Mouse (Mus musculus) cerebellum, postnatal 14 days (tissue): Measurements from ENCODE around the gene Use1.

Experiments
- DNase-seq, 2 experiments: peaks; one replicate each; pipeline ENCODE4 v3.0.0; 2021; ENCODE audit warnings: mixed read lengths in 2 of 2

Use1 gene

DNA sequence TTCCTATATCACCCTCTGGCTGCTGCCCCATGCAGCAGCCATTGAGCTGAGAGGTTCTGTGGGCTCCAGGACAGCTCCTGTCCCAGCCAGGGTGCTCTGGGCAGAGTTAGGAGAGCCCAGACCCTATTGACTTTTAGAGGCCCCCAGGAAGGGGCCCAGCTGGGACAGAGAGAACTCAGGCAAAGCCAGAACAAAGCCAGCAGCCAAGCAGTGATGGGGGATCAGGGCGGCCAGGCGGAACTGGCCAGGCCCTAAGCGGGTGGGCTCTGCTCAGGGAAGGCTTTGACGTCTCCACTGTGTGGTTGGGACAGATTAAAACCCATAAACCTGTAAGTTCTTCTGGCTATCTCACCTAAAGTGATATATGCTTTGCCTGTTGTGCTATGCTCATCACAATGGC, 12.4 kb downstream of the Use1 start:
- no peak for DNase-seq

DNA sequence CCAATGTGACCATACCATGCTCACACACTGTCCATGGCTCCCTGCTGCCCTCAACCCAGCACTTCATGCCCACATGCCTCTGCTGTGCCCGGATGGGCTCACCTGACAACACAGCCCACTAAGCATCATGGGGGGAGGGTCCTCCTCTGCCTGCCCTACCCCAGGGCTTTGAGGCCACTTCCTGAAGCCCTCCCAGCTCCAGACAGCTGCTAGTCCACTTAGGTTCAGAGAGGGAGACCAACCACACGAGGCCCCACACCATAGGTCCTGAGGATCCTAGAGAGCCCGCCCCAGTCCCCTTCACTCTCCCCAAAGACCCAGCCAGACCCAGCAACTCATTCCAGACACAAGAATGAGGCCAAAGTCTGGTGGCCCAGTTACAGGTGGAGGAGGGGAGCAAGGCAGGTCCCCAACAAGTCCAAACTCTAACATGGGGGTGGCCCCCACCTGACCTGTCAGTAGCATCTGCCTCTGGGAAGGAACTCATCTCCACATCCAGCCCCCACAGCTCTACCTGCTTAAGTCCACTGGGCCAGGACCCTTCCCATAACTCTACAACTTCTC, 12.9 kb downstream of the Use1 start:
- DNase-seq = no peak

DNA sequence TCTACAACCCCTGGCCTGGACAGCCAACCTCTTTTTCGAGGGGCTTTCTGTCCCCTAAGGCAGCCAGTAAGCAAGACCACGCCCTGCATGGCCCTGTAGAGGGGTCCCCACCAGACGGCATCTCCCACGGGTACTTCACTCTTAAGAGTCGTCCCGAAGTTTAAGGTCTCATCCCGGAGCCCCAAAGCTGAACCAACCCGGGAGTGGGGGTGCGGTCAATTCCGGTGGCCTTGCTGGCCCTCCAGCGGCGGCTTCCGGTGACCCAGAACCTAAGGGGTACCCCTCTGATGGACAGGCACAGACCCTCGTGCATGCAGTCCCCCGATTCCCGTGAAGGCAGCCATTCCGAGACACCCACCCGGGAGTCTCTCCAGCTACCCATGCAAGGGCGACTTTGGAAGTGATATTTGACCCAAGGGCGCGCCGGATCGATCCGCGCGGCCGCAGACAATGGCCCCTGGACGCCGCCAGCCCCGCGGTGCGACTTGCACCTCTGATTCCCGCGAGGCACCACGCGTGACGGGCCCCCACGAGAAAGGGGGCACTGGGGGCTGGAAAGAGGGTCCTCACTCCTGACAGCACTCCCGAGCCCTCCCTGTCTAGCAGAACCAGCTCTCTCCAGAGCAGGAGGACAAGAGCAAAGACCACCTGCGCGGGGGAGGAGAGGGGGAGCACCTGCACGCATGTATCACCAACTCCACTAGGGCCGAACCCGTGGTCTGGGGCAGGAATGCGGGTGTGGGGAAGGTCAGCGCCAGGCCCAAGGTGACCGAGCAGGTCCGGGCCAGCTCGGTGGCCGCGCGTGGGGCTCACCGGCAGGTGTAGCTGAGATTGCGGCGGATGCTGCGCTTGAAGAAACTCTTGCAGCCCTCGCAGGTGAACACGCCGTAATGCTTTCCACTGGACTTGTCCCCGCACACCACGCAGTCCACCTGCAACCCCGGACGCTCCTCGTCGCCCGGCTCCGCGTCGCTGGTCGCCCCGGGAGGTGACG, 13.8 kb downstream of the Use1 start:
- DNase-seq = peak in 1 of 2 experiments; percentile 50

DNA sequence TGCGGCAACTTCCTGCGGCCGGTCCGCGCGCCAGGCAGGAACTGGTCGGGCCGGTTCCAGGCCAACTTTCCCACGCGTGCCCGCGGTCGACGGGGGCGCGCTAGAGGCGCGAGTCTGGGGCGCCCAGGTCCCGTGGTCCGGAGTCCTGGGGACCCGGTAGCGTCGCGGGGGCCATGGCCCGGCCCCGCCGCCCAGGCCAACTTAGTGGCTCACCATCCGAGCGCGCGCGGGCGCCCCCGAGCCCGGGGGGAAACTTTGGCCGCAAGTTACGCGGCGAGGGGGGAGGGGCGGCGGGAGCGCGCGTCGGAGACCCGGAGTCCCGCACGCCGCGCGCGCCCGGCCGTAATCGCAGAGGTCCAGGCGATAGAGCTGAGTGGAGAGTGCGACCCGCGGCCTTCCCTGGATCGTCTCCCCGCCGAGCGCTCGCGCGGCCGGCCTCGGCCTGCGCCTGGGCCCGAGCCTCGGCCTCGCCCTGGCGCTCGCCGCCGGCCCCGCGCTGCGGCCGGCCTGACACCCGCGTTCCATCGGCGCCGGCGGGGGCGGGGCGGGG, 14.8 kb downstream of the Use1 start, which contains the start of gene Nr2f6:
Gene Nr2f6, minus strand, starts transcription at position 540 of the 550 bp plus-strand sequence.
- peak; percentile 78 to 81 for DNase-seq

DNA sequence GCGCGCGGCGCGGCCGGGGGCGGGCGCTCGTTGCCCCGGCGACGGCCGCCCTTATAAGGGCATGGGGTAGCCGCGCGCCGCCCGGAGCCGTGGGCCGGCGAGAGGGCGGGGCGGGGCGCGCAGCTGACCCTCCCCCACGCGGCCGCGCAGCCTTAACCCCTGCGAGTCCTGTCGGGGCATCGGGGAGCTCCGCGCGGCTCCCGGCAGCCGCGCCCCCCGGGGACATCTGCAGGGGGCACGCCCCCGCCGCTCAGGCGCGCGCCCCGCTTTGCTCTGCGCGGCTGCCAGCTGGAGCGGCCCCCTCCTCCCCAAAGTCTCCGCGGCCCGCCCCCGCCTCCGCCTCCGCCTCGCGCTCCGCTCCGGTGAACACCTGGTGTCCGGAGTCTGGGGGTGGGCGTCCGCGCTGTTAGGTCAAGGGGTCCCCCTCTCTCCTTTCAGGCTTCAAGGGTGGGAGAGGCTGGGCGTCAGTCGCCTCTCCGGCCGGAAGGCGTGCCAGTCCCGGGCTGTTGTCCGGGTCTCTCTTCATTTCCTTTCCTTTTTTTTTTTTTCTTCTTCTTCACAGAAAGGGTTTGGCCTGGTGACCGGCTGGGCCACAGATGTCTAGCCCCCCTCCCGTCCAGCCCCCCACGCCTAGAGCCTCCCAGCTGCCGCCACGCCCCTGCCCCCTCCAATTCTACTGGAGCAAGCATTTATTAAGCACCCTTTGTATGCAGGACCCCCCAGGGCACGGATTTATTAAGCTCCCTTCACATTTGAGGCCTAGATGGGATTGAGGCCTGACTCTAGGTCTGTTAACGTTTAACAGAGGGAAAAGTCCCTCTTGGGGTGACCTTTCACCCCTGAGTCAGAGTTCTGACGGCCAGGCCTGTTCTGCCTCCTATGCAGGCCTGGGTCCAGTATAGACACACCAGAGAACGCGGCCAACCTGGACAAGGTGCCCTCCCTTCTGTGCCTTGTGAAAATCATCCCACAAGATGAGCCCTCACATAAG, 15.6 kb downstream of the Use1 start:
- DNase-seq = peak; percentile 83 to 89

DNA sequence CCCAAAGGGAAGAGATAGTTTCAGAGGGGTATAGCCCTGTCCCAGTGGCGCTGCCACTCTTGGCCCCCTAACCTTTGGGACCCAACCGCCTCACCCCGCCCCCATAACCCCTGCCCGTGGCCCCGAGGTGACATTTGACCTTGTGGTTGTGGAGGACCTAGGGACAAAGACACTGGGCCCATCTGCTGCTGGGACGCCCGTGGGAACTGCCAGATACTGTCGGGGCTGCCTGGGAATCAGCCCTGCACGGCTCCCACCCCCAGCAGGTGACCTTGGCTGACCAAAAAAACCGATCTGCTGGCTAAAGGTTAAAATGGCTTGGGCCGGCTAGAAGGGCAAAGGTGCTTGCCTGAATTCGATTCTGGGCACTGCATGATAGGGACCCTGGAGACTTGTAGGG, 16.7 kb downstream of the Use1 start:
- DNase-seq = no peak

DNA sequence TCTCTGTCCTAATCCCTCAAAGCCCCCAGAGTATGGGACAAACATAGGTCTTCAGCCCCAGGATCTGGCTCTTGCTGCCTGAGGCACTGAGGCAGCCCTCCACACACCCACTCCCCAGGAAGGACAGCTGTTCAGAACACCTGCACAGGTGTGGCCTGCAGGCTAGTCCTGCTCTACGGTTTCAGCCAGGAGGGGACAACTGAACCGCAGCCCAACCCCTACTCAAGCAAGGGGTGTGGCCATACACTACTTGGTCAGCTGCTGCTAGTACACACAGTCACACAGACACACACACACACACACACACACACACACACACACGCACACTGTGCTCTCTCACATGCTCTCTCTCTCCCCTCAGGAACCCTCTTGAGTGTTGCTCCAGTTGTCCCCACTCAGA, 17.2 kb downstream of the Use1 start:
- DNase-seq = no peak

DNA sequence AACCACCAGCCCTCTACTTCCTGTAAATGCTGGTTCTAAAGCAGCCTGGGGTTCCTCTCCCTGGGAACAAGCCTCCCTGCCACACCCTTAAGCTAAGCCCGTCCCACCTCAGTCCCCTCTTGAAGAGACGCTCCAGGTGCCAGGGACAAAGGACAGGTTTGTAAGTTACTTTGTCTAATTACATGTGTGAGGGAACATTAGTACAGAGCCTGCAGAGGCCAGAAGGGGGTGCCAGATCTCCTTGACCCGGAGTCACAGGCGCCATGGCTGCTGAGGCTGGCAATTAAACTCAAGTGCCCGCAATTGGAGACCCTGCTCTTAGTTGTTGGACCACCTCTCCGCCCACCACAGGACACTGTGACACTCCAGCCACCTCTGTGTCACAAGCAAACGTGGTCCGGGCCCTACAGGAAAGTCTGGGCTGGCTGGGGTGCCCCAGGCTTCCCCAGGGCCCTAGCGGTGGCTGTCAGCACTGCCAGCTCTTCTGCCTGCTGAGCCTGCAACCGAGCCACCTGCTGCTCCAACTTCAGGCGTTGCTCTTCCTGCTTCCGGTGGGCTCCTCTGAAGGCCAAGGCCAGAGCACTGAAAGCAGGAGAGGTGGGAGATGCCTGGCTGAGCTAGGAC, 18.7 kb downstream of the Use1 start:
- no peak for DNase-seq

DNA sequence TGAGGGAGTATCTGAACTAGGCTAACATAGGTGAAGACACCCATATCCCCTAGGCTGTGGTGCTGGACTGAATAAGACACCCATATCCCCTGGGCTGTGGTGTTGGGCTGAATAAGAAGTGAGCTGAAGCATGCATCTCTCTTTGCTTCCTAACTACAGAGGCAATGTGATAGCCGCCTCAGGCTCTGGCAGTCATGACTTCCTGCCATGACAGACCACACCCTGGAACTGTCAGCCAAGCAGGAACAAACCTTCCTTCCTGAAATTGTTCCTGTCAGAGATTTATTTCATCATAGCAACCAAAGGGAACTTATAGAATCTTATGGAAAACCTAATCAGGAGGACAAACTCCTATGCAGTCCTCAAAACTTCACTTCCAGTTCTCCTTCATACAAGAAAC, 21.6 kb downstream of the Use1 start:
- no peak for DNase-seq

DNA sequence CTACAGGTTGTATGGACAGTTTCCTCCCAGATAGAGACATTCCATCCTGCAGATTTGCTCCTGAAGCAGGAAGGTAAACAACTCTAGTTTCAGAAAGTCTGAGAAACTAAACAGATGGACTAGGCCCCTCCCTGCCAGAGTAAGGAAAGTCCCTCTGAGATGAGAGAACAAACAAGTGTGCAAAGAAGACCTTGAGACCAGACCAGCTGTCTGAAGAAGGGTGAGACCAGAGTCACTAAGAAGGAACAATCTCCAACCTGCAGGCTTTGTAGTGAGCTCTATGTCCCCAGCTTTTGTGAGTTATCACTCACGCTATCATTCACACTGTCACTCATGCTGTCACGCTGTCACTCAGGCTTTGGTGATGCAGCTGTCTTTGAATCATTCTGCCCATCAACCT, 25.0 kb downstream of the Use1 start:
- no peak for DNase-seq

DNA sequence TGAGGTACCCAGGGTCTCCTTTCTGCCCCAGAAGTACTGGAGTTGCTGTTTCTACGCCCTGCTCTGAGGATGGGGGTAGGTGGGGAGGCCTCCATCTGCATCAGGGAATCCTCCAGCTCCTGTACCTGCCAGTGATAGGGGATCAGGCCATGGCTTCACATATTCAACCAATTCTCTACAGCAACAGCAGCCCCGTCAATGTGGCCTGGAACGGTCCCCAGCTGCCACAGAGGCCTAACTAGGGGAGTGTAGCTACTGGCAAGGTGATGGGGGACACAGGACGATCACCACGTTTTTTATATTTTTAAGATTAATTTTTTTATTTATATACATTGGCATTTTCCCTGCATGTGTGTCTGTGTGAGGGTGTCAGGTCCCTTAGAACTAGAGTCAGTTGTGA, 25.7 kb downstream of the Use1 start:
- peak in 1 of 2 experiments; percentile 1 for DNase-seq

DNA sequence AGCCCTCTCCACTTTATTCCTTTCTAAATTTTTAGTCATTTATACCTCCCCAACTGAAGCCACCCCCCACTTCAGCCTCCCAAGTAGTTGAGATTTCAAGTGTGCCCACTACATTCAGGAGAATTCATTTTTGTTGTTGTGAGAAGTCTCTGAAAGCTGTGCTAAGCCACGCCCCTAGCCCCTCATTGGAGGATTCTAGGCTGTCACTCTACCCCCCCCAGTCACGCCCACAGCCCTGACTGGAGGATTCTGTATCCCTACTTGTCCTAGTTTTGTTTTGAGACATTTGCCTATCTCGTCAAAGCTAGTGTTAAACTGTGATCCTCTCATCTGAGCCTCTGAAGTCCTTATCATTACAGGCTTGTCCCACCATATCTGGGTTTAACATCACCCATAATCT, 26.2 kb downstream of the Use1 start:
- DNase-seq = peak in 1 of 2 experiments; percentile 51

DNA sequence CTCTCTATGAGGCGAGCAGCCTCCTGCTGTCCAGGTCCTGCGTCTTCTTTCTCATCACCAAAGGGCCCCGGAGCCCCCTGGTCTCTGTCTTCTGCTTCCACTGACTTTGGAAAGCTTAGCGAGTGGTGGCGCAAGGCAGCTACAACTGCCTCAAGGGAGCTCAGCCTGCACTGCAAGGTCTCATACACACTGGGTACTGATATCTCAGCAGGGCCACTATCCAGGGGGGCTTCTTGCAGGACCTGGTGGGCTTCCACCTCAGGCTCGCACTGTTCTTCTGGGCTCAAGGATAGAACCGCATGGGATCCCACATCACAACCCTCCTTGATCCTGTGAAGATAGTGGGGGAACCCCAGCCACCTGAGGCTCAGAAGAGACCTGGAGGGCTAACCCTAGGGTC, 27.8 kb downstream of the Use1 start:
- DNase-seq = peak in 1 of 2 experiments; percentile 20

DNA sequence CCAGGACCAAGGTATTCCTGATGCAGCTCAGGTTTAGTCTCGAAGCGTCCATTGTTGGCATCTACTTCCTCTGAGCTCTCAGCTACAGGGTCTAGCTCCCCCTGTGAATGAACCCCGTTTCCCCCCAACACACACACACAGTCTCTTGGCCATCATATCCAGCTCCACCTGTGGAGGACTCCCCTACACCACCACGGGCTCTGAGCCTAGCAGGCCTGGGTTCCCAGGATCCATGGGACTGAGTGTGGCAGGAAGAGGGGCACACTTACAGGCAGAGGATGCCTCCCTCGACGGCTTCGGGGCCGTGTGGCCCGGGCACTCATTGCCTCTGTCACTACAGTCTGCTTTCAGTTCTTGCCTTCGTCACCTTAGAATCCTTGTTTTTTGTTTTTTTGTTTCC, 28.4 kb downstream of the Use1 start:
- DNase-seq = no peak

DNA sequence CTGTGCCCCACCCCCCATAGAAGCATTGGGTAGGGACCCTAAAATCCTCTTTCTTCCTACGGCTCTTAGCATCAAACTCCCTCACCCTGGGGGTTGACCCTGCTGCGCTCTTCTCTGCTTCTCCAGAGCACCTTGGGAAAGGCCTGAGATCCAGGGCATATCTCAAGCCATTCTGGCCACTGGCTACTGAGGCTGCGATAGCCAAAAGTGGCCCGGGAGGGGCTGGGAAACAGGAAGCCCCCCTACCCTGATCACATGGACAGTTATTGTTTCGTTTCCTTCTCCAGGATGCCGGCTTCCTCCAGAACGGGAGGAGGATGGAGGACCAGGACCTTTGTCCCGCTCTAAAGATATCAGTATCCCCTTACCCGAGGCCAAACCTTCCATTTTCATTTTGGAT, 29.0 kb downstream of the Use1 start, which contains the start of gene Ushbp1:
Gene Ushbp1, minus strand, starts transcription at position 174 of the 400 bp plus-strand sequence.
- no peak for DNase-seq

DNA sequence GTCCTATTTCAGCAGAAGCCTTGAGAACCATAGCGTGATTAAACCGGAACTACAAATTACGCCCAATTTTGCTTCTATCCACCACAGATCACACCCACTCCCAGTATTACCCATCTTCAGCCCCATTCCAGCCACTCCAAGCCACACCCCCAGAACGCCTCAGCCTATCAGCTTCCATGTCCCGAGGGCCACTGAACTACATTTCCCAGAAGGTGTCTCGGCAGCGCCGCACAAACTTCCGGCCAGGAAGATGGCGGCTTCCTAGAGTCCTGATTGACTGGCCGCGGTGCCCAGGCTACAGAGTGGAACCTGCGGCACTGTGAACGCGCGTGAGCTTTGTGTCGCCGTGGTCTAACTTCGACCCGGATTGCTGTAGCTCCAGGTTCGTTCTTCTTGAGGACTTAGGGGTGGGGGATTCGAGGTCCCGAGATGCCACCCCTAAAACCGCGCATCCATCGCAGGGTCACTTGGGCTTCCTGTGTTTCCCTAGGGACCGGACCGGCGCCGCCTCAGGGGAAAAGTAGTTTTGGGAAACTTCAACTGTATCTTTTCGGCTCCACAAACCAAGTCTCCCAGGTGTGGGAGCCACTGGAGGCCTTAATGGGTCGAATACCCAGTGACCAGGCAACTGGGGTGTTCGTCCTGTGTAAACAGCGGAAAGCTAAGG, 30.1 kb downstream of the Use1 start, which contains the start of gene Babam1:
Gene Babam1, plus strand, starts transcription at position 223 of the 667 bp plus-strand sequence.
- peak; percentile 94 to 95 for DNase-seq

DNA sequence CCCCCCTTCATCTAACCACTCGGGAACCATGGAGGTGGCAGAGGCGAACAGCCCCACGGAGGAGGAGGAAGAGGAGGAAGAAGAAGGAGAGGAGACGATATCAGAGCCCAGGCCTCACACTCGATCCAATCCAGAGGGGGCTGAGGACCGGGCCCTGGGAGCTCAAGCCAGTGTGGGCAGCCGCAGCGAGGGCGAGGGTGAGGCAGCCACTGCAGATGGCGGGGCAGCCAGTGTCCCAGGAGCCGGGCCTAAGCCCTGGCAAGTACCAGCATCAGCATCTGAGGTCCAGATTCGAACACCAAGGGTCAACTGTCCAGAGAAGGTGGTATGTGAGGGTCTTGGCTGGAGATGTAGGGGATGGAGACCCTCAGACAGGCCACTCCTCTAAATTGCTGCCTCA, 31.1 kb downstream of the Use1 start:
- no peak for DNase-seq

DNA sequence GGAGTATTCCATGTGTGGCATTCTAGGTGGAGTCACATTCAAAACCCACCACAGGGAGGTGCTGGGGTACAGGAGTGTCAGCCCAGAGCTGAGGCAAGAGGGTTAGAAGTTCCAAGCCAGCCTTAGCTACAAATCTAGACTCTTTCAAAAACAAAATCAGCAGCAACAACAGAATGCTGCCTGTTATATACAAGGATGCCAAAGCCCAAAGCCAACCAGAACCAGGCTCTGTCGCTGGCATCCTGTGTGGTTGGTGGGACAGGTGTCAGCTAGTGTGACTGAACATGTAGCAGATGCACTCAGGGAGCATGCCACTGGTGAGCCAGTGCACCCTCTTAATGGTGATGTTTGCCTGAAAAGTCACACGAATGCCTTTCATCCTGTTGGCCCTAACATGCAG, 34.2 kb downstream of the Use1 start:
- no peak for DNase-seq

DNA sequence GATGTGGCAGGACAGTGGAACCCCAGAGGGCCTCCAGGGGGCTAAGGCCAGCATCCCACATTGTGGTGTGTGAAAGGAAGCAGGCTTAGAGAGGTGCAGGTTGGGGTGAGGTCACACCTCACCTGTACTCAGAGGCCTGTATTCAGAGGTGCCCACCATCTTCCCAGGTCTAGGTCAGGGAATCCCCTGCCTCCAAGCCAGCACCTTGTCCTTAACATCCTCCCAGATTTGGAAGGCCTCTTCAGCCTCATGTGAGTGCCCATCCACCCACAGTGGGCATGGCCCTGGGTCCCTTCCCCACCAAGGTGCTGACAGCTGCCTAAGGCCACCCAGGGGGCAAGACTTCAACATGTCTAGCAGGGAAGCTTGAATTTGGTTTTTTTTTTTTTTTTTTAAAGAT, 34.8 kb downstream of the Use1 start:
- no peak for DNase-seq

DNA sequence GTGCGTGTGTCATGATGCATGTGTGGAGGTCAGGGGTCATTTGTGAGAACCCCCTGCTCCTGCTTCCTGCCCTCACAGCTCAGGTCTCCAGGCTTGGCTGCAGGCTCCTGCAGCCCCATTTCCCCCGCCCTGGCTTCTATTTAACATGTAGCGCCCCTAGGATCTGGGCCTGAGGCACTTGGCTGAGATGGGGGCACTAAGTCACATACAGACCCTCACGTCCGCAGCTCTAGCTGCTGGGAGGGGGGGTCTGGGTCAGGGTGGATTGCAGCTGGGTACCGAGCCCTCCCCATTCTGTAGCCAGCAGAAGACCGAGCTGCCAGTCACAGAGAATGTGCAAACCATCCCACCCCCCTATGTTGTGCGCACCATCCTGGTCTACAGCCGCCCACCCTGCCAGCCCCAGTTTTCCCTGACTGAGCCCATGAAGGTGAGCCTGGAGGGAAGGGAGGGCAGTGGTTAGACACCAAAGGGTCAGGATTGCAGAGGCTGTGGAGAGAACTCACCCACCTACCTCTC, 35.9 kb downstream of the Use1 start:
- DNase-seq = no peak
